Mouse (Mus musculus) CH12F3 (cell line): ENCODE measurements around the gene Dlg1.
"Not testable (repeated sequence)": the region's sequence is repeated elsewhere in the genome, so short reads cannot be mapped to it uniquely, and the experiment has no call there.

Source experiments
- in situ Hi-C: fragments of 300-500 bp; cut with MboI; formaldehyde crosslinking; loops from 2 replicates; pipeline ENCODE4 v1.14.3; 2020; ENCODE audit warnings: low sequenced_read_pairs

Gene Dlg1

DNA sequence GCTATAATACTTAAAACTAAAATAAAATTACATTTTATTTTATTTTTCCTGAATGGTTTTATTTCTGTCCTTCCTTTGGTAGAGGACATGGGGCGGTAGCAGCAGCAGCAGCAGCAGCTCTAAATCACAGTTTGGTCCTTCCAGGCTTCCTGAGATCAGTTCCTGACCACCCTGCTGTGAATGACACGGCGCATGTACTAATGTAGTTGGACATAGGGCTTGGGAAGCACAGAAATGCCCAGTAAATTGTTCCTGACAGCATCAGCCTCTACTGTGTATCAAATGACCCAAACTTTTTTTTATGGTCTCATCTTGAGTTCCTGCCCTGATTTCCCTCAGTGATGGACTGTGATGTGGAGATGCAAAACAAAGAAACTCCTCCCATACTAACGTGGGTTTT, 61.6 kb downstream of the Dlg1 start:
- in situ Hi-C loops: loop anchor here (10.0 kb wide), 1 partner anchor 270 kb away; no protein-coding TSS in a partner anchor

DNA sequence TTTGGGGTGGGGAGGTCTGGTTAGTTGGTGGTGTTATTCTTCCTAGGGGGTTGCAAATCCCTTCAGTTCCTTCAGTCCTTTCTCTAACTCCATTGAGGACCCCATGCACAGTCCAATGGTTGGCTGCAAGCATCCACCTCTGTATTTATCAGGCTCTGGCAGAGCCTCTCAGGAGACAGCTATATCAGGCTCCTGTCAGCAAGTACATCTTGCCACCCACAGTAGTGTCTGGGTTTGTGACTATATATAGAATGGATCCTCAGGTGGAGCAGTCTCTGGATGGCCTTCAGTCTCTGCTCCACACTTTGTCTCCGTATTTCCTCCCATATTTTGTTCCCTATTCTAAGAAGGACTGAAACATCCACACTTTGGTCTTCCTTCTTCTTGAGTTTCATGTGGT, 67.7 kb downstream of the Dlg1 start:
- in situ Hi-C loops: not testable (repeated sequence)

DNA sequence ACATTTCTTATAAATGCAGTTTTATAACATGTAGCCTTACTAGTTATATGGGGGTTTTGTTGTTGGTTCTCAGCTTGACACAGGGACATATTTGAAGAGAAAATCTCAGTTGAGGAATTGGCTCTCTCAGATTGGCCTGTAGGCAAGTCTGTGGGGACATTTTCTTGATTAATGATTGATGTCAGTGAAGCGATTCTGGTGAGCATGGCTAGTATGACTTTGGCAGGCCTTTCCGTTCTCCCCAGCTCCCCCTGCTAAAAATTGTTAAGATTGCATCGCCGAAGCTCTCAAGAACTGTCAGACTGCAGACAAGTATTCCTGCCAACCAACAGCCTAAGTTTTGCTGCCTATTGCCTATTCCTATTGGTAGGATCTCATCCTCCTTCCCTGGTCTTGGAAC, 73.8 kb downstream of the Dlg1 start:
- in situ Hi-C loops: no loop called here

DNA sequence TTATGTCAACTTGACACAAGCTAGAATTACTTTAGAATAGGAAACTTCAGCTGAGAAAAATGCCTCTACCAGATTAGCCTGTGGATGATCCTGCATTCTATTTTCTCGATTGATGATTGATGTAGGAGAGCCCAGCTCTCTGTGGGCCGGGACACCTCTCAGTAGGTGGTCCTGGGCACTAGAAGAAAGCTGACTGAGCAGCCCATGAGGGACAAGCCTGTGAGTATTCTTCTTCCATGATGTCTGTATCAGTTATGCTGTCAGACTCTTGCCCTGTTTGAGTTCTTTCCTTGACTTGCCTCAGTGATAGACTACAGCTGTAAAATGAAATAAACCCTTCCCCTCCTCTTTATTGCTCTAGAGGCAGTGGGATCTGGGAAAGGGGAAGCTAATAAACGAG, 74.5 kb downstream of the Dlg1 start:
- in situ Hi-C loops: no loop called here

DNA sequence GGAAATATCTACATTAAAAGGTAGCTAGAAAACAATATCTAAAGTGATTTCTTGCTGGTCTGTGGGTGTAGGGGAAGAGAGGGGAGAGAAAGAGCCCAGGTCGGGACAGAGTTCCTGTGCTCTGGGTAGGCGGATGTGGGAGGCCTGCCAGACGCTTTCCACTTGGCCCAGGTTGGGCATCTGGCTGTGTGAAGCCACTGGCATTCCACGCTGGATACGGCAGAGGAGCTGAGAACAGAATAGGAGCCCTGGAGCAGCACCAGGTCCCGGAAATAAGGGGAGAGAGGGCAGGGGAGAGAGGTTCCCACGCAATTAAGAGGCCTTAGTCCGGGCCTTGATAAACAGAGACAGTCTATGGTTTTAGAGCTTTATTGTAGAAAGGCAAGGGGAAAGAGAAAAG, 77.0 kb downstream of the Dlg1 start:
- in situ Hi-C loops: loop anchor here (10.0 kb wide), 1 partner anchor 185 kb away; no protein-coding TSS in a partner anchor

DNA sequence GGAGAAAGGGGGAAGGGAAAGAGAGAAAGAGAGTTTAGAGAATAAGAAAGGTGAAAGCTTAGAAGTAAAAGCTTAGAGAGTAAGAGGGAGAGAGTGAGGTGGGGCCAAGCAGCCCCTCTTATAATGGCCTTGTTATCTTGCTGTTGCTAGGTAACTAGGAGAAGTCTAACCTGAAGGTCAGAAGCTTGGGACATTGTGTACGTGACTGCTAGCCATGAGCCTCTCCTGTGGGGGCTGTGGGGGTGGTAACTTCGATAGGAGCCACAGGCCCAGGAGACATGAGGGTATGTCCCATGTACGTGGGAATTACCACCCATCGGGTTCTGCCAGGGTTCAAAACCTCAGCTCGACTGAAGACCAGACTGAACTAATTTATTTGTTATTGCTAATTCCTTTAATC, 77.5 kb downstream of the Dlg1 start:
- in situ Hi-C loops: loop anchor here (10.0 kb wide), 1 partner anchor 184 kb away; no protein-coding TSS in a partner anchor

DNA sequence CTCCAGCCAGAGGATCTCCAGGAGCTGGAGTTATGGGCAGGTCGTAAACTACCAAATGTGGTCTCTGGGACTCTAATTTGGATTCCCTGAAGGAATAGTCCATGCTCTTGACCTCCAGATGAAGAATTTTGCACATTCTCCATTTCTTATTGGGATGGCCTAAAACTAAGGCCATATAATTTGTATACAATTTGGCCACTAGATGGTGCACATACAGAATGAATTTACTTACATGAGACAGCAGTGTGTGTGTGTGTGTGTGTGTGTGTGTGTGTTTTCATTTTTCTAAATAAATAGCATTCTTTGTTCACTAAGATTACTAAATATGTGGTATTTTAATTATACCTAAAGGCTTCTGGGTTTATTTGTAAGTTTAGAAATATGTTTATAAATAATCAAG, 87.3 kb downstream of the Dlg1 start:
- in situ Hi-C loops: no loop called here

DNA sequence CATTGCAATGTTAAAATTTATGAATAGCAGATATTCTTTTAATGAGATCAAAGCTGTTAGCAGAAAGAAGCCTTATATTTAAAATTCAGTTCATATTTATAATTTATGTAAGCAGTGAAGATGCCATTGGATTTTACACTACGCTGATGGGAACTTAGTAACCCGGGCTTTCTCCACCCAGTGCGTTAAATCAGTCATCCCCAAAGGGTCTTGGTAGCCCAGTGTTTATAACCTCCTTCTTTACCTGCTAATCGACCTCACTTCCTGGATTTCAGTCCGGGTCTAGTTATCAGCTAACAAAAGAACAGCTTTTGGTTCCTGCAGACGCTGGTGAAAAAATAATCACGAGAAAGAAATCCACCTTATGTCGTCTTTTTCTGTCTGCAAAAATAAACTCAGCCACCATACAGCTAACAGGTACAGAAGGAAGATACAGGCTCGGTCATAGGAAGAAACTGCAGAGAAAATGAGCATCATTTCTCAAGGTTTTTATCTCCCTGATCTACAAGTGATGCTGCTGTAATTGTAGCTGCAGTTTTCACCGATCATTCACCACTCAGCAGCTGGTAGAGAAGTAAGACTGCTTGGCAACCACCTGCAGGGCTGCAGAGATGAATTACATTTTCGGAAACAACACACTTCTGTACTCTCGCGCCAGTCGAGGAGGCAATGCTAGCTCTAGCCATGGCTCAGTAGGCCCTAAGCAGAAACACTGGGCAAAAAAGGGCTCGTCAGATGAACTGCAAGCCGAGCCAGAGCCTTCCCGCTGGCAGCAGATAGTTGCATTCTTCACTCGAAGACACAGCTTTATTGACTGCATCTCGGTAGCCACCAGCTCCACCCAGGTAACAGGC, 91.2 kb downstream of the Dlg1 start:
- in situ Hi-C loops: no loop called here

DNA sequence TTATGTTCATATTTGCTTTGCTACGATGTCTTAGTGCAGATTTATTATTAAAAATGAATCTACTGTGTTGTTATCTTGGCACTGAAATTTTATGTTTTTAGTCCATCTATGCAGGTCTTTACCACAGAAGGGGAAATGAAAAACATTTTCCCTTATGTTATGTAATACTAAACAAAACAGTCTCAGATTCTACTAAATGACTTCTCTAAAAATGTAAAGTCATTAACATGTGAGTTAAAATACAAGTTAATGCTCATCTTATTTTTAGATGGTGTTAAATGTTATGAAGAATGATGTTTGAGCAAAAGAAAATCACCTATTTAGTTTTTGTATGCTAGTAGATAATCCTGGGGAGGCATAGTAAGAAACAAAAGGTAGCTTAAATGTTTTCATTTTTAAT, 91.8 kb downstream of the Dlg1 start:
- in situ Hi-C loops: no loop called here

DNA sequence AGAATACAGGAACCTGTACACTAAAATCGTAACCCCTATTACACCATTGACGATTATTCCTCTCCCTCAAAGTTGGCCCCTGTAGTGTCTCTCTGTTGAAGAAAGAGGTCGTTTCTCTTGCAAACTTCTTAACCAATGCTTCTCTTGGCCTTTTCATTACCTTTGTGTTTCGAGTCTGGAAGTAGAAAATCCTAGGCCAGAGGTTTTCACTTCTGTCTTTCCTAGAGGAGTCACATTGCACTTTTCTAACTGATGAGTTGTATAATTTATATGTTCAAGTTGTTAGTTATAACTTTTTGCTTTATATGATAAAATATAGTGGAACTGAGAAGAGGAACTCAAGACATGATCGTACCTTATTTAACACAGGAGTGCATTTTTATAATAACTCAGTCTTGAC, 93.2 kb downstream of the Dlg1 start:
- in situ Hi-C loops: no loop called here

DNA sequence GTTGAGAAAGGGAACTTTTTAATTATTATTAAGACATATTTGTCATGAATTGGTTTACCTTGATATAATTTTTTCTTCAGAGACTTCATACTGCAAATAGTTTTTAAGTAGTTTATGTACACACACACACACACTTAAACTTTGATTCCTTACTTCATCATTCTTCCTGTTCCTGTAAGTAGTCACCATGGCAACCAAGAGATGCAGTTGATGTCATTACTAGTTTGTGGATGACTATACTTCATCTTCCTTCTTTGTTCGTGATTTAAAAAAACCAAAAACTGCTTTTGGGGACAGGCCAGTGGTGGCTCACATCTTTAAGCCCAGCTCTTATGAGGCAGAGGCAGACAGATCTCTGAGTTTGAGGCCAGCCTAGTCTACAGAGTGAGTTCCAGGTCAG, 94.4 kb downstream of the Dlg1 start:
- in situ Hi-C loops: no loop called here

DNA sequence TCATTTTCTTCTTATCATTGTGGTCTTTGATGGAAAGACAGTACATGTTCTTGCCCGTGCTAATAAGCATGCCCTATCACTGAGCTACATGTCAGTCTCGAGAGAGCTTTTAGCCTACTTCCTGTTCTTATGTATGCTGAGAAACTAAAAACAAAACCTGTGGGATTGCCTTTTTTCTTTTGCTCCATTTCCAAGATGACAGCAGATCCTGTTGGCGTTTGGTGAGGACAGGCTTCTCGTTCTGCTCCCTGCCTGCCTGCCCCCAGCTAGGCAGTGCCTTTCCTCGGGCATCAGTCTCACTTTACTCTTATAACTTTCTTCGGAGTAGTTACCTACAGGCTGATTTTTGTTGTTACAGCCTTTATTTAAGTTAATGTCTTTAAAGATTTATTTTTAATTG, 96.2 kb downstream of the Dlg1 start:
- in situ Hi-C loops: no loop called here

DNA sequence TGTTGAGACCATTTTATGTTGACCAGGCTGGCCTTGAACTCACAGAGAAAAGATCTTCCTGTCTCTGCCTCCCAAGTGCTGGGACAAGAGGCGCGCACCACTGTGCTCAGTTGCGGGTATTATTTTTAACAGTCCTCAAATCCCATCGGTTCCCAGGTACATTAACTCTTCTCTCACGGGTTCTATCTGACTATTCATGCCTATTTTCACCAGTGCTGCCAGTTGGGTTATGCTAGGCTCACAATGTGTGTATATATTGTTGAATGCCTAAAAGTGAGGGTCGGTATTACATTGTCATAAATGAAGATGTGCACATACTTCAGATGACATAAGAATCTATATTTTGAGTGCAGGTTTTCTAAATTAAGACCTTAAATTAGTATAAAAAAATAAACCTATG, 103.1 kb downstream of the Dlg1 start:
- in situ Hi-C loops: no loop called here

DNA sequence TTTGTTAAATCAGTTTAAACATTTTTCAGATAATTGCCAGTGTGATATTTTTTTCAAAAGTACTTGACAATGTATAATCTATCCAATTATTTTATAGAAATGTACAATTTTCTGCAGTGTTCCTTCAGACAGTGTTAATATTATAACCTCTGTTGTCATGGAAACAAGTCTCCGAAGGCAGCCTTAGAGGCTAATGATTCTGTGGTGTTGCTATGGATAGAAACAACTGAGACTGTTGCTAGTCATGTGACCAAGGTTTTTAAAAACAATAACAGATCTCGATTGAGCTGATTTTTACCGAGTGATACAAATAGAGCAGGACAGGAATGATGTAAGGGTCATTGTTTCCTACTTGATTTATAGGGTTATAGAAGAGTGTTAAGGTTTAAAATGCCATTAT, 103.5 kb downstream of the Dlg1 start:
- in situ Hi-C loops: no loop called here

DNA sequence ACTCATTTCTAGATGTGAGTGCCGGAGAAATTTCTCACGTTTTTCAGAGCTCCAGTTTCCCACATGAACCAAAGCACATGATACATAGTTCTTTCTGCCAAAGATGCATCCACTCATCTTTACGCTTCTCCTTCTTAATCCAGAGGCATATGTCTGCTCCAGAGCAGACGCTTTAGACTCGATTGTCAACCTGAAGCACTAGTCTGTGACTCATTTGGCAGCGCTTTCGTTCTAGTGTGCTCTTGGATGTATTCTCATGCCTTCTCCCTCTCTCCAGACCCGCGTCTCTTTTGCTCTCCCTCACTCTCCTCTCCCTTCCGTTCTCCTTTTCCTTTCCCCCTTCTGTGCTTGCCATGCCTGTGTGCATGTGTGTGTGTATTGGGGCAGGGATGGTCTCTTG, 112.7 kb downstream of the Dlg1 start:
- in situ Hi-C loops: no loop called here

DNA sequence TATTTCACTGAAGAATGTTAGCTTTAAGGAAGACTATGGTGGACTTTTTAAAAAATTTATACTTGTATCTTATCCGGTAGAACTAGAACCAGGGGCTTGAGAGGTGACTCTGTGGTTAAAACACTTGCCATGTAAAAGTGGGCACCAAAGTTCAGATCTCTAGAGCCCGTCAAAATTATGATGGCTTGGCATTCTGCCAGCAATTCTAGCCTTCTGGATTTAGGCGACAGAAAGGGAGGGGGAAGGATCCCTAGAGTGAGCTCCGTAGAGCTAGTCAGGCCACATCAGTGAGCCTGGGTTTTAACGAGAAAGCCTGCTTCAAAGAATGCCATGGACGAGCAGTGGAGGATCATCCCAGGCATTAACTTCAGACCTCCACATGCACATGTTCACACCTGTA, 117.8 kb downstream of the Dlg1 start:
- in situ Hi-C loops: no loop called here

DNA sequence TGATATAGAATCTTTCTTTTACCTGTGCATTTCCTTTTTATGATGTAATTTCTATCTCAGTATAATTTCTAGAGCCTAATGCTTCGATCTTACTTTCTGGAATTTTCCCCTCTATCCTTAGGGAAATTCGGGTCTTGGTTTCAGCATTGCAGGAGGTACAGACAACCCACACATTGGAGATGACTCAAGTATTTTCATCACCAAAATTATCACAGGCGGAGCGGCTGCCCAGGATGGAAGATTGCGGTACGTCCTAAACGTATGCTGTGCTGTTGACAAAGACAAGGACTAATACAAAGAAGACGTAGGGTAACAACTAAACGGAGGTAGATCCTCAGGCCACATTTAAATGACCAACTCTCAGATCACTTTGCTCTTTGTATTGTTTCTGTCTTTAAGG, 126.8 kb downstream of the Dlg1 start:
- in situ Hi-C loops: no loop called here

DNA sequence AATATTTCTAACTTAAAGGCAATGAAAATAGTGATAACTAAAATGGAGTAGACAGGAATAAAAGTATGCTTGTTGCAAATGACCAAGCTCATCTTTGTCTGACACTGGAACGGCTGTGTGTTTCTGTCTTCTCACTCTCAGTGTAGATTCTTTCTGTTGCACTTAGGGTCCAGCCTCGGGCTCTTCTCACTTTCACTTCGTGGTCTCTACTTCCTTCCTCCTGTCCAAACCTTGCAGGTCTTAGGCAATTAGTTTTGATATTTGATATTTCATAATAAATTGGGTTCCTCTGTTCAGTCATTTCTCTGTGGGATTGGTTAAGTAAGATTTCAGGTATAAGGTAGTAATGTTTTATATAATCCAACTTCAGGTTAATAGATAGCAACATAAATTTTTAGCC, 140.4 kb downstream of the Dlg1 start:
- in situ Hi-C loops: no loop called here

DNA sequence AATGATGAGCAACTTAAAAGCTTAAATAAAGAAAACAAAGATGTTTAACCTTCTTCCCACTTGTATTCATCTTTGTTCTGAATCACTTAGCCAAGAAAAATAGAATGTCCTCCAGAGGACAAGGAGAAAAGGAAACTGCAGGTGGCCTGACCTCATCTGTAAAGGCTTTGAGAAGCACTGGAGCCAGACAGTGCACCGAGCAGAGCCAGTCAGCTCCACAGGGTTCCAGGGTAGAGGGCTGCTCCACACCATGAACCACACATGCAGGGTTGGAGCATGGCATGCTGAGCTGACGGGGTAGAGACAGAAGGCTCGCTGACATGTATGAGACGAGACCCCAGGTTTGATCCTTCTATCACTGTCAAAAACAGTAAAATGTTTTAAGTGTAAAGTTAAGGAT, 162.8 kb downstream of the Dlg1 start:
- in situ Hi-C loops: no loop called here

DNA sequence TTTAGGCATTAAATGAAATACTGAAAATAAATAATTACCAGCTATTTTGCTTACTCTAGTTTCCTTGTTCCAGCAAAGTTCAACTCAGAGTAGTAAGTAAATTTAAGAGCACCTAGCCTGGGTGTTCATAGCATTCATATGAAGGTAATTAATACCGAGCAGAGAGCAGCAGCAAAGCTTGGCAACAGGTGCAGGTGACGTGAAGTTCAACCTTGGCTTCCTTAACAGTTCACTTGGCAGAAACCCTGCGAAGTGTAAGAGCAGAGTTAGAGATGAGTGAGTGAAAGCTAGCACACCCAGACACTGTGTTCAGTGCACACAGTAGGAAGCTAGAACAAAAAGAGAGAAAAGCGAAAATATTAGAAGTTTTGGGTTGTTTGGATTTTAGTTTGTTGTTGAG, 167.5 kb downstream of the Dlg1 start:
- in situ Hi-C loops: no loop called here

DNA sequence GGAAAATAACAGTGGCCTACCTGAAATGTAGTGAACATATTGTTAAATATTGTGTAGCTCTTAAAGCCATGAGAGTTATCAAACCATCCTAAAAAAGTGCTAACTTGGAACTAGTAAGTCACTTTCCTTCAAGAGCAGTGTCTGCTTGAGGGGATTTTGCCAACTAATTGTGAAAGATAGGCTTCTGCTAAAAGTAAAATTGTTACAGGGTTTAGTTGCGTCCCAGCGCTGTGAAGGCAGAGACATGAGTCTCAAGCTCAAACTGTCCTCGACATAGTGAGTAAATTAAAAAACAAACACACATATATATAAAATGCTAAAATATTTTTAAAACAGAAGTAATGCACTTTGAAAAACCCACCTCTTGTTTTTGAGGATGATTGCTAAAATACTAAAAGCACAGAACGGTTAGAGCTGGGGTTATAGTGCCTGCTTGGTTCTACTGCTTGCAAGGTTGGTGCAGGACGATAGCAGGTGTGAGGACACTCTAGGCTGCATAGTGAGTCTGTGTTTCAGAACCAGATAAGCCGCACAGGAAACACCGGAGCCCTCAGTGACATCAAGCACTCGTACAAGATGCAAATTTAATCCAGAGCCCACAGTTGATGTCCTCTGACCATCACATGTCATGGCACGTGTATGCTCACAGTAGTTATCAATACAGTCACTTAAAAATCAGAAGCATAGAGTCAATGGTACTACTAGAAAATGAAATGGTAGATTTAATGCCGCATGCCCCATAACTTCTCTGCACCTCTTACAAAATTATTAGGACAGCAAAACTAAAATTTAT, 169.6 kb downstream of the Dlg1 start:
- in situ Hi-C loops: no loop called here

DNA sequence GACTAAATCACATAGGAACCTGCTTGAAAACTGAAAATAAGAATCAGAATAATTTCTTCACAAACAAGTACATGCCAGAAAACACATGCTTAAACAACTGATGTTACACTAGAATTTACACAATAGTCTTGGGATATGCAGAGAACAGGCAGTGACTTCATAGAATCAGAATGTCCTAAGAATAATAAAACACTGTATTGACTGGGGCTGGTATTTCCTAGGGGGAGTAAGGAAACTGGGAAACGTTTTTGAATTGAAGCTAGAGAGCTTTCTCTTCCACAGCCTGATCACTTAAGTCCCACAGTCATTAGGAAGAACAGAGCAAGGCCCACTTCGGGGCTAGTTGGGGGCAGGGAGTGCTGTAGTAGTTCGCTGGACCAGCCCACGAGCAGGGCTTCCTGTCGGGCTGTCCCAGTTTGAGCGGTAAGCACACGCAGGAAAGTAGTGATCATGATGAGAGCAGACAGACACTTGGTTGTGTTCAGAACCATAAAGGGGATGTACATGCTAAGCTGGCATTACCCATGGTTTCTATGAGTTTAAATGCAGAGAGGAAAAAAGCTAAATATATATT, 170.9 kb downstream of the Dlg1 start:
- in situ Hi-C loops: no loop called here
